Mouse (Mus musculus) liver, embryonic 13.5 days (tissue): Measurements from ENCODE around the gene Skp2. TPM values are rescaled to one million over a fixed set of nuclear protein-coding genes. Genes with fewer than 3 reads are reported as not detected.

Source experiments
- ATAC-seq: fragments of 200-750 bp; cut with Nextera tagmentation; 2 replicates; pipeline ENCODE4 v1.8.0; 2017; ENCODE audit warnings: low read depth, mild to moderate bottlenecking, moderate number of reproducible peaks, moderate library complexity
- DNase-seq: peaks from one replicate; pipeline ENCODE4 v3.0.0; 2022
- H3K27ac ChIP-seq: fragments of 300-500 bp; sonication (generic); 2 replicates; pipeline ENCODE4 v1.5.1; 2015; ENCODE audit warnings: moderate library complexity, mild to moderate bottlenecking, inconsistent platforms
- H3K27me3 ChIP-seq: fragments of 300-500 bp; sonication (generic); 2 replicates; pipeline ENCODE4 v1.6.1; 2015; ENCODE audit warnings: mild to moderate bottlenecking, inconsistent platforms
- H3K36me3 ChIP-seq: fragments of 300-500 bp; sonication (generic); 2 replicates; pipeline ENCODE4 v1.6.1; 2015; ENCODE audit warnings: mild to moderate bottlenecking, inconsistent platforms
- H3K4me1 ChIP-seq: fragments of 300-500 bp; sonication (generic); replicated peaks from 2 replicates; pipeline ENCODE4 v1.6.1; 2015; ENCODE audit warnings: inconsistent platforms
- H3K4me2 ChIP-seq: fragments of 300-500 bp; sonication (generic); 2 replicates; pipeline ENCODE4 v1.6.1; 2015; ENCODE audit warnings: inconsistent platforms, mild to moderate bottlenecking, moderate library complexity
- H3K4me3 ChIP-seq: fragments of 300-500 bp; sonication (generic); replicated peaks from 2 replicates; pipeline ENCODE4 v1.5.1; 2015; ENCODE audit warnings: mild to moderate bottlenecking, inconsistent platforms
- H3K9ac ChIP-seq: fragments of 300-500 bp; sonication (generic); 2 replicates; pipeline ENCODE4 v1.6.1; 2015; ENCODE audit warnings: mild to moderate bottlenecking, inconsistent platforms
- H3K9me3 ChIP-seq: fragments of 300-500 bp; sonication (generic); replicated peaks from 2 replicates; pipeline ENCODE4 v1.6.1; 2016; ENCODE audit warnings: inconsistent platforms
- WGBS: fragments of 180-500 bp; shearing (Covaris S2); methylation state at CpG from one replicate; pipeline ENCODE4 v1.1.7; 2015; ENCODE audit not compliant: insufficient replicate concordance; 5-methylcytosine and 5-hydroxymethylcytosine counted together
- polyA plus RNA-seq: library from polyadenylated mRNA; unstranded; fragments of >200 nt; fragmentation: Nextera tagmentation; extraction: Ambion mirVana; gene quantifications from 2 replicates; pipeline ENCODE4 v1.2.1, GENCODE M21; 2015

Skp2 gene
- polyA plus RNA-seq, 1 experiment from 2014 or later: 26.8 TPM

GRCm38 (mm10) chr15:9111648-9112047, 43.6 kb downstream of the Skp2 start:
- H3K27ac ChIP-seq: no peak overlapping the region
- peaks cover 86% of the 10 kb centered on the region for H3K36me3 ChIP-seq
- 85% methylated on average over 3 of the region's 3 CpGs for WGBS
- no peaks in the 10 kb centered on the region for H3K27me3 ChIP-seq
- no peak overlapping the region for H3K4me3 ChIP-seq
- H3K4me1 ChIP-seq: peaks cover 6% of the 10 kb centered on the region; the same call in 1 of the 2 replicates
- DNase-seq (no peak), ATAC-seq (no peak)
- no peaks in the 10 kb centered on the region for H3K9me3 ChIP-seq
- no peak overlapping the region for H3K4me2 ChIP-seq
- no peak overlapping the region for H3K9ac ChIP-seq

DNA sequence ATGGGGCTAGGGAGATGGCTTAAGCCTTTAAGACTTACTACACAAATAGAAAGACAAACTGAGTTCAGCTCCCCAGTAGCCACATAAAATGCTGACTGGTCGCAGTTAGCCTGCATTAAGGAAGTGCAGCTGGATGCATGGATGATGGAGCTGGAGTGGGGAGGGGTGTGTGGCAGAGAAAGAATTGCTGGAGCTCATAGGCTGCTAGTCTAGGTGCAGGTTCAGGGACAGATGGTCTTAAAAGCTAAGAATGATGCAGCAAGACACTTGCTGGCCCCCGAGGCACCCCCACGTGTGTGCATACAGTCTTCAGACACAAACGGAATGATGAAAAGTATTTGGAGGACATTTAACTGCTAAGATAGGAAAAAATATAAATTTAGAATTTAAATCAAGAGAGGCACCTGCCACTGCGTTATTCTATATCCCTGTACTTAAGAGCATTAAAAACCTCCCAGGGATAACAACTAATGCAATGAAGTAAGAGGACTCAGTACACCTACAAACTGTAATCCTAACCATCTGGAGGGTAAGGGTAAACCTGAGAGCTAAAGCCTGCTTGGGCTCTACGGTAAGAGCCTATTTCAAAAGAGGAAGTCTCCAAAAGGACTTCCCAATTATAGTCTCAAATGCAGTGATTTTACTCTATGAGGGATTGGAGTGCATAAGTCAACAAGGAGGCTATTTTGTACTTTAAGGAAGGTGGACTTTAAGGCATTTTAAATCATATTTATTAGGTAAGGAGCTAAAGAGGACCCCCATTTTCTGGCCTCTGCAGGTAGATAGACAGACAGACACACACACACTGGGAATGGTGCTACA, 44.5 kb downstream of the Skp2 start:
- DNase-seq (no peak), ATAC-seq (no peak)
- Histone ChIP-seq H3K9ac (no peak overlapping the region), H3K4me2 (no peak overlapping the region), H3K4me3 (no peak overlapping the region), H3K9me3 (no peaks in the 10 kb centered on the region), H3K27me3 (no peaks in the 10 kb centered on the region), H3K27ac (no peak overlapping the region), H3K36me3 (peaks cover 87% of the 10 kb centered on the region), H3K4me1 (peaks cover 6% of the 10 kb centered on the region; the same call in 1 of the 2 replicates)
- WGBS: 77% methylated on average over 6 of the region's 6 CpGs

DNA sequence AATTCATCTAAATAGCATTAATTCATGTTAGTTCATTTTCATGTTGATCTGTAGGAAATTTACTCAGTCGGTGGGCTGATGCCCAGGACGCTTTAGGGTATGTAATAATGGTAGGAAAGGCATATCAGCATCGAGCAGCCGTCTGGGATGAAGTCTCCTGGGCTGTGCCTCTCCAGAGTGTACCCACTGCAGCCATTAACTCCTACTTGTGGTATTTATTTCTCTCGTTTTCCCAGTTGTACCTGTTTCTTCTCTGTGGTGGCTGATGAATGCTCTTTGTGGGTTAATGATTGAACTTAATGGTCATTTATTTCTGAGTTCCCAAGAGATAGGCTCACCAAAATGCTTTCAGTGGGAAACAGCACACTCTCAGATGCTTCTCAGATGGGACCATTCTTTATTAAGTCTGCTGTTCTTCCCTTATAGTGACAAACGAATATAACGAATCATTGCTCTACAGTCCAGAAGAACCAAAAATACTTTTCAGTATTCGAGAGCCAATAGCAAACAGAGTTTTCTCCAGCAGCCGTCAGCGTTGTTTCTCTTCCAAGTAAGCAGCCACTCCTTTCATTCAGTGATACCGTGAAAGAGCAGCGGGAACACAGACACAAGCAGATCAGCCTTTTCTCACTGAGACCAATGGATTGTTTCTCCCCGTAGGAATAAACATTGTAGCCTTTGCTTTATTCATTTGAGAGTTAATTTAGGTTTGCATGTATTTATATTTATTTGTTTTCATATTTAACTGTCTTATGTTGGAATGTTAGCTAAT, 48.7 kb downstream of the Skp2 start:
- ATAC-seq (no peak), DNase-seq (no peak)
- no peaks in the 10 kb centered on the region for H3K27me3 ChIP-seq
- H3K9ac ChIP-seq: no peak overlapping the region
- H3K4me2 ChIP-seq: no peak overlapping the region
- WGBS: 82% methylated on average over 13 of the region's 13 CpGs
- no peak overlapping the region for H3K4me3 ChIP-seq
- H3K9me3 ChIP-seq: no peaks in the 10 kb centered on the region
- H3K4me1 ChIP-seq: no peaks in the 10 kb centered on the region
- 0 out of 2 replicates have a peak overlapping the region, but pooled peaks have one; percentile 13 for H3K27ac ChIP-seq
- peaks cover 87% of the 10 kb centered on the region for H3K36me3 ChIP-seq

DNA sequence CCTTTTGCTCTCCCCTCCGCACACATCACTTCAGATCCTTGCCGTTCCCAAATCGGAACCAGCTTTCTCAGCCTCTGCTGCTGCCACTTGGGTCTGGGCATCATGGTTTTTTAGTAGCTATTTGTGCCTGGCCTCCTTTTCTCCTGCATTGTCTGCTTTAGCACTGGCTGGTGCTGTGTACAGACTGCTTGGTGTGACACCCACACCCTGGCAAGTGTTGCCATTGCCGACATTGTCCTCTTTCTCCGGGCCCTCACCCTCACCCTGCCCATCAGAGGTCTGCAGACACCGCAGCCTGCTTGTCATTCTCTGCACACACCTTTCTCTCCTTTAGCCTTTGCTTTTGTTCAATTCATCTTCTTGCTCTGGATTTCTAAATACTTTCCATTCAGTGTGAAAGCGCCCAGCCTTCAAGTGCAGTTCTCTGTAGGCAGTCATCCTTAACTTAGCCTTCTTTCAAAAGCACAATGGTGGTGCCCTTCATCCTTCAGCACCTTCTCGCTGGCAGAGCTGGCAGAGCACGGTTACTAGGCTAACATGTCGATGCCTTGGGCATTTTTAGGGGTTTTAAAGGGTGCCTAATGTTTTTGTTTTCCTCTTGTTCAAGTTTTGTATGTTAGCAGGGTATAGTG, 54.7 kb downstream of the Skp2 start:
- H3K4me2 ChIP-seq: no peak overlapping the region
- no peaks in the 10 kb centered on the region for H3K27me3 ChIP-seq
- H3K9ac ChIP-seq: no peak overlapping the region
- peaks cover 96% of the 10 kb centered on the region for H3K36me3 ChIP-seq
- DNase-seq (no peak), ATAC-seq (no peak)
- no peaks in the 10 kb centered on the region for H3K9me3 ChIP-seq
- H3K4me1 ChIP-seq: peaks cover 7% of the 10 kb centered on the region
- no peak overlapping the region for H3K4me3 ChIP-seq
- no peak overlapping the region for H3K27ac ChIP-seq
- WGBS: 93% methylated on average over 10 of the region's 10 CpGs

DNA sequence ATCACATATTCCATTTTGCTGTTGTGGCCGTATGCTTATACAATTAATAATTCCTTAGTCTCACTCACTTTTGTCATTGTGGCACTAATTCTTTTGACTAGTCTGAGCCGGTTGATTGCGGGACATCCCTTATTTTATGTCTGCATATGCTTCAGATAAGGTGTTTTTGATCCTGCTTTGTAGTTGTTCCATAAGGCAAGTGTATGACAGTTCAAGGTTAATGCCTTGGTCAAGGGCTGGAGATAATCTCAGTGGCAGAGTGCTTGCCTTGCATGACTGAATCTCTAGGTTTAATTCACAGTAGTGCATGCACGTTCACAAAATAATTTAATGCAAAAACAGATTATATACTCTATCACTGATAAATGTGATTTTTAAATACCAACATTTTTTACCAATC, 58.4 kb downstream of the Skp2 start:
- 84% methylated on average over 4 of the region's 4 CpGs for WGBS

GRCm38 (mm10) chr15:9094366-9094750, 60.9 kb downstream of the Skp2 start:
- Histone ChIP-seq H3K4me3 (peak overlapping the region; percentile 25), H3K36me3 (peaks cover 92% of the 10 kb centered on the region), H3K4me1 (peaks cover 58% of the 10 kb centered on the region), H3K9me3 (no peaks in the 10 kb centered on the region), H3K27me3 (no peaks in the 10 kb centered on the region), H3K9ac (peak overlapping the region; percentile 53), H3K4me2 (peak overlapping the region; percentile 48), H3K27ac (peak overlapping the region; percentile 81)
- WGBS: 18% methylated on average over 13 of the region's 13 CpGs
- peak; percentile 87 for ATAC-seq
- peak; percentile 76 for DNase-seq

More for the DNA sequence above, 58.4 kb downstream of the Skp2 start:
- Histone ChIP-seq H3K4me2 (no peak overlapping the region), H3K4me1 (peaks cover 37% of the 10 kb centered on the region), H3K9me3 (no peaks in the 10 kb centered on the region), H3K4me3 (no peak overlapping the region), H3K27ac (no peak overlapping the region), H3K9ac (no peak overlapping the region), H3K36me3 (peaks cover 94% of the 10 kb centered on the region), H3K27me3 (no peaks in the 10 kb centered on the region)
- DNase-seq: no peak
- ATAC-seq: no peak

DNA sequence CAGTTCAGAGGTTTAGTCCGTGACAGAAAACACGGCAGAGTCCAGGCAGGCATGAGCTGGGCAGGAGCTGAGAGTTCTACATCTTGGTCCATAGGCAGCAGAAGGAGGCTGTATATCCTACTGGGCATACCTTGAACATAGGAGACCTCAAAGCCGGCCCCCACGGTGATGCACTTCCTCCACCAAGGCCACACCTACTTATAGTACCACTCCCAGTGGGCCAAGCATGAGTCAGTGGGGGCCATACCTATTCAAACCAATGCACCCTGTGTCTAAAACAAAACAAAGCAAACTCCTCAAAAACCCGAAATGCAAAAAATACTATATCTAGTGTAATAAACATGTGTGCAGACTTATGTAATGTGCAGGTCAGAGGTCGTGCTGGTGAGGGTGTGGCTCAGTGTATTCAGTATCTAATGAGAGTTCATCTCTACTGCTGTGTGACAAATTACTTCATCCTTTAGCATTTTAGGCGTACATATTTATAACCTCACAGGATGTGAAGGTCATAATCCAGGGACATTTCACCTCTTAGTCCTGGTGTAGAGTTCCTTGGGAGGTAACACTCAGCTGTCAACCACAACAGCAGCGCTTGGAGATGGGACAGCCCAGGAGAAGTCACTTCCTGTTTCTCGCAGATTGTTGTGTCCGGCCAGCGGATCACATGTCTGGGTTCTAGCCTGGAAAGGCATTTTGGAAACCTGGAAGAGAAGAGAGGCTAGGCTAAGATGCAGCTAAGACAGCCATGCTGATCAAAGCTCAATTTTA, 61.4 kb downstream of the Skp2 start:
- Histone ChIP-seq H3K9me3 (no peaks in the 10 kb centered on the region), H3K27ac (peak overlapping the region; percentile 81), H3K4me2 (peak overlapping the region; percentile 48), H3K36me3 (peaks cover 92% of the 10 kb centered on the region), H3K4me1 (peaks cover 62% of the 10 kb centered on the region), H3K9ac (peak overlapping the region; percentile 53), H3K4me3 (peak overlapping the region; percentile 25), H3K27me3 (no peaks in the 10 kb centered on the region)
- peak; percentile 57 for ATAC-seq
- no peak for DNase-seq
- 53% methylated on average over 11 of the region's 11 CpGs for WGBS

DNA sequence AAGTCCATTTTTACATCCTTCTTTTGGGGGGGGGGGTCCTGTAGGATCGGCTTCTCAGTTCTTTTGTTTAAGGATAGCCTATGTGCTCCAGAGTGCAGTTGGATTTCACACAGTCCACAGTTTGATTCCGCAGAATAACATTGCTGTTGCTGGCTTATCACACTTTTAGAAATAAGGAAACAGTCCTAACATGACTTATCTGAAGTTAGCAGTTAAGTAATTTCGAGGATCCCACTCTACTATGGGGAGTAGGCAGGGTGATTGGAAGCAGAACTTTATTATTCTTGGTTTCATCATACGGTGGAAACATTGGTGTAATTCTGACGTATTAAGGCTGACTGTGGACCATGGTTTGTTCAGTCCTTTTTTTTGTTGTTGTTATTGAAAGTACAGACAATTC, 64.6 kb downstream of the Skp2 start:
- Histone ChIP-seq H3K4me1 (peaks cover 87% of the 10 kb centered on the region), H3K4me3 (no peak overlapping the region), H3K9me3 (no peaks in the 10 kb centered on the region), H3K4me2 (no peak overlapping the region), H3K9ac (no peak overlapping the region), H3K27ac (peak overlapping the region; percentile 27; the same call in 1 of the 2 replicates), H3K27me3 (no peaks in the 10 kb centered on the region), H3K36me3 (peaks cover 96% of the 10 kb centered on the region)
- 64% methylated on average over 5 of the region's 5 CpGs for WGBS
- no peak for DNase-seq
- no peak for ATAC-seq

DNA sequence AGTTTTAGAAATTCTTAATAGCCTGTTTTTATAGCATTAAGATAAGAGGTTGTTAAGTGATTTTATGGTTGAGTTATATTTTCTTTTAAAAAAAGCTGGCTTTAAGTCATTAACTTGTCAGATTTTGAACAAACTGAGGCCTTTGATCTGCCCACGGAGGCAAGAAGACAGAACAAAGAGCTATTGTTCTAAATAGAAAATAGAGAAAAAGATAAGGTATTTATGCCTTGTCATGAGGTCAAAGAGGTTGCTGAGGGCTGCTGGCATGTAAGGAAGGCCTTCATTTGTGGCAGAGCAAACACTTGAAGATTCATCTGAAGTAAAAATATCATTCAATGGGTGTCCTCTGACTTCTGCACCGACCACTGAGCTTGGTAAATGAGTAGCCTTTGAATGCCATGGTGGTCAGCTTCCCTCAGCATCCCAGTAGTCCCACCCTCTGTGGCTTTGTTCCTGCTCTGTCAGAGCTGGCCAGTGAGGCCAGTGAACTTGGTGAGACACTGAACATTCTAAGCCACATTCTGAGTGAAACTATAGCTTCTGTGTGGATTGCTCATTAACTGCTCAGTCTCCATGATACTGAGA, 66.0 kb downstream of the Skp2 start:
- Histone ChIP-seq H3K9ac (no peak overlapping the region), H3K4me1 (peaks cover 89% of the 10 kb centered on the region), H3K27me3 (no peaks in the 10 kb centered on the region), H3K4me3 (no peak overlapping the region), H3K9me3 (no peaks in the 10 kb centered on the region), H3K36me3 (peaks cover 98% of the 10 kb centered on the region), H3K4me2 (no peak overlapping the region), H3K27ac (peak overlapping the region; percentile 36; the same call in 1 of the 2 replicates)
- 70% methylated on average over 2 of the region's 2 CpGs for WGBS
- no peak for ATAC-seq
- no peak for DNase-seq

- no peak for ATAC-seq
- Histone ChIP-seq H3K4me1 (peaks cover 87% of the 10 kb centered on the region), H3K27me3 (no peaks in the 10 kb centered on the region), H3K36me3 (peaks cover 98% of the 10 kb centered on the region), H3K4me2 (no peak overlapping the region), H3K27ac (no peak overlapping the region), H3K9me3 (no peaks in the 10 kb centered on the region), H3K9ac (no peak overlapping the region), H3K4me3 (no peak overlapping the region)
- no peak for DNase-seq
- 82% methylated on average over 8 of the region's 8 CpGs for WGBS
Measured at GRCm38 (mm10) chr15:9088683-9089072, 66.5 kb downstream of the Skp2 start.
